Comparison of ENCODE assay signal across 10 mouse cellular contexts in genomic region chr17:53588097-53588855, GRCm38 (mm10). TPM values are rescaled to one million over a fixed set of nuclear protein-coding genes. Genes with fewer than 3 reads are reported as not detected.
A peak's percentile ranks its signal among the peaks of the same experiment; 100 is the strongest.
DNase-seq lines count a peak whose midpoint lies in the region; ATAC-seq and TF ChIP-seq lines count a peak whose summit lies in the region.
"Had no signal": no experiment of that assay in that cellular context is flagged by ENCODE, and none has a peak within 500 bp of the region (broad histone marks: within the 10 kb centered on the region; RNA-seq: fewer than 3 reads in every experiment).

No protein-coding gene starts in this region.

- H3K27me3 ChIP-seq in forebrain, embryonic 12.5 days = no peaks in the 10 kb centered on the region
- H3K27me3 ChIP-seq in forebrain, embryonic 11.5 days (ENCODE audit: control insufficient read depth, insufficient read depth, low read length) = no peaks in the 10 kb centered on the region
- no peaks in the 10 kb centered on the region for H3K27me3 ChIP-seq in kidney, adult 2 months (replicated peaks; ENCODE audit: control insufficient read depth, insufficient read depth, low read length)
- no peaks in the 10 kb centered on the region for H3K27me3 ChIP-seq in ES-Bruce4 (ENCODE audit: control insufficient read depth, insufficient read depth, low read length, poor library complexity, severe bottlenecking)
- H3K27me3 ChIP-seq in liver, embryonic 15.5 days = no peaks in the 10 kb centered on the region
- no peaks in the 10 kb centered on the region for H3K27me3 ChIP-seq in midbrain, embryonic 10.5 days (ENCODE audit: low read depth, poor library complexity, severe bottlenecking)

- H3K36me3 ChIP-seq in forebrain, embryonic 12.5 days (replicated peaks) = no peaks in the 10 kb centered on the region
- H3K36me3 ChIP-seq in forebrain, embryonic 11.5 days (ENCODE audit: control insufficient read depth, insufficient read depth, low read length) = no peaks in the 10 kb centered on the region
- H3K36me3 ChIP-seq in kidney, adult 2 months (ENCODE audit: control insufficient read depth, insufficient read depth, low read length) = no peaks in the 10 kb centered on the region
- no peaks in the 10 kb centered on the region for H3K36me3 ChIP-seq in ES-Bruce4 (ENCODE audit: control insufficient read depth, insufficient read depth, low read length, poor library complexity, severe bottlenecking)
- H3K36me3 ChIP-seq in liver, embryonic 15.5 days (replicated peaks) = 0 out of 2 replicates have a peak, but pooled peaks cover 7% of the 10 kb centered on the region
- H3K36me3 ChIP-seq in midbrain, embryonic 10.5 days = no peaks in the 10 kb centered on the region

- no peak for TF ChIP-seq POLR2A in kidney, adult 2 months (IDR thresholded peaks at IDR 0.05; ENCODE audit: low read depth, low read length)
- no peak for TF ChIP-seq POLR2A in ES-Bruce4 (IDR thresholded peaks at IDR 0.05; ENCODE audit: insufficient read depth, low read length)

- TF ChIP-seq EP300 in ES-Bruce4 (IDR thresholded peaks at IDR 0.05; ENCODE audit: insufficient read depth, low read depth, low read length) = no peak

- no peak for DNase-seq in forebrain, embryonic 11.5 days (ENCODE audit: low spot score)
- DNase-seq in kidney, adult 2 months = no peak
- DNase-seq in kidney, adult 11 months = no peak
- DNase-seq in frontal cortex, postnatal 10 days (ENCODE audit: low spot score in 2 of 2) = no peak
- DNase-seq in midbrain, embryonic 10.5 days (ENCODE audit: low spot score) = no peak
- DNase-seq: gastrocnemius, postnatal 36 days; kidney, postnatal 36 days had no signal

- H3K9me3 ChIP-seq in forebrain, embryonic 12.5 days = no peaks in the 10 kb centered on the region
- H3K9me3 ChIP-seq in forebrain, embryonic 11.5 days (ENCODE audit: control insufficient read depth, low read length) = no peaks in the 10 kb centered on the region
- H3K9me3 ChIP-seq in ES-Bruce4 (replicated peaks; ENCODE audit: control insufficient read depth, insufficient read depth, low read length, poor library complexity, severe bottlenecking) = no peaks in the 10 kb centered on the region
- no peaks in the 10 kb centered on the region for H3K9me3 ChIP-seq in liver, embryonic 15.5 days (replicated peaks)
- no peaks in the 10 kb centered on the region for H3K9me3 ChIP-seq in midbrain, embryonic 10.5 days (replicated peaks)

- no peak for ATAC-seq in forebrain, embryonic 12.5 days (ENCODE audit: low FRiP score)
- ATAC-seq in forebrain, embryonic 11.5 days (replicated peaks; ENCODE audit: low FRiP score) = no peak
- ATAC-seq in liver, embryonic 15.5 days (ENCODE audit: insufficient read depth) = no peak

- no peak for TF ChIP-seq CTCF in kidney, adult 2 months (conservative IDR thresholded peaks at IDR 0.05; ENCODE audit: insufficient read depth, insufficient read length, low read depth, low read length)
- TF ChIP-seq CTCF in ES-Bruce4 (IDR thresholded peaks at IDR 0.05; ENCODE audit: low read depth, low read length) = no peak

- H3K4me2 ChIP-seq in forebrain, embryonic 12.5 days = no peak overlapping the region
- no peak overlapping the region for H3K4me2 ChIP-seq in forebrain, embryonic 11.5 days (ENCODE audit: low read depth, low read length, severe bottlenecking)
- 0 out of 2 replicates have a peak overlapping the region, but pooled peaks have one; percentile 42 for H3K4me2 ChIP-seq in liver, embryonic 15.5 days

- peaks cover 12% of the 10 kb centered on the region for H3K4me1 ChIP-seq in forebrain, embryonic 12.5 days
- no peaks in the 10 kb centered on the region for H3K4me1 ChIP-seq in forebrain, embryonic 11.5 days (replicated peaks; ENCODE audit: control insufficient read depth, insufficient read depth, low read length)
- H3K4me1 ChIP-seq in kidney, adult 2 months (ENCODE audit: control insufficient read depth, insufficient read depth, low read length) = peaks cover 12% of the 10 kb centered on the region
- peaks cover 2% of the 10 kb centered on the region for H3K4me1 ChIP-seq in ES-Bruce4 (ENCODE audit: control insufficient read depth, insufficient read depth, low read length)
- peaks cover 27% of the 10 kb centered on the region for H3K4me1 ChIP-seq in liver, embryonic 15.5 days (replicated peaks)
- H3K4me1 ChIP-seq in midbrain, embryonic 10.5 days = peaks cover 6% of the 10 kb centered on the region; the same call in 1 of the 2 replicates

- 0 out of 2 replicates have a peak overlapping the region, but pooled peaks have one; percentile 61 for H3K27ac ChIP-seq in forebrain, embryonic 12.5 days
- H3K27ac ChIP-seq in forebrain, embryonic 11.5 days (ENCODE audit: low read depth, low read length) = no peak overlapping the region
- H3K27ac ChIP-seq in kidney, adult 2 months (ENCODE audit: insufficient read depth, low read depth, low read length) = peak overlapping the region; percentile 57; the same call in 1 of the 2 replicates
- peak overlapping the region; percentile 63 for H3K27ac ChIP-seq in ES-Bruce4 (ENCODE audit: insufficient read depth, low read length)
- peak overlapping the region; percentile 73 for H3K27ac ChIP-seq in liver, embryonic 15.5 days (replicated peaks)
- no peak overlapping the region for H3K27ac ChIP-seq in midbrain, embryonic 10.5 days (replicated peaks)

- 88% methylated on average over 9 of the region's 9 CpGs for WGBS in forebrain, embryonic 12.5 days
- WGBS in forebrain, embryonic 11.5 days = 88% methylated on average over 9 of the region's 9 CpGs
- WGBS in kidney, adult 2 months = 75% methylated on average over 9 of the region's 9 CpGs
- 58% methylated on average over 9 of the region's 9 CpGs for WGBS in liver, embryonic 15.5 days (ENCODE audit: insufficient replicate concordance)
- WGBS in midbrain, embryonic 10.5 days = 85% methylated on average over 9 of the region's 9 CpGs

- H3K4me3 ChIP-seq in forebrain, embryonic 12.5 days (replicated peaks) = no peak overlapping the region
- no peak overlapping the region for H3K4me3 ChIP-seq in forebrain, embryonic 11.5 days (ENCODE audit: low read depth, low read length)
- no peak overlapping the region for H3K4me3 ChIP-seq in kidney, adult 2 months (ENCODE audit: insufficient read depth, low read depth, low read length)
- no peak overlapping the region for H3K4me3 ChIP-seq in ES-Bruce4 (ENCODE audit: low read depth, low read length)
- H3K4me3 ChIP-seq in liver, embryonic 15.5 days (replicated peaks) = no peak overlapping the region
- H3K4me3 ChIP-seq in midbrain, embryonic 10.5 days = no peak overlapping the region

- no peak overlapping the region for H3K9ac ChIP-seq in forebrain, embryonic 12.5 days
- no peak overlapping the region for H3K9ac ChIP-seq in forebrain, embryonic 11.5 days (ENCODE audit: low read length)
- H3K9ac ChIP-seq in ES-Bruce4 (ENCODE audit: low read depth, poor library complexity, severe bottlenecking) = no peak overlapping the region
- H3K9ac ChIP-seq in liver, embryonic 15.5 days = no peak overlapping the region

RNA-seq across cellular contexts. Expression of gene Kat2b, which starts 21.6 kb away (rescaled TPM):
- 7.4 and 8.1 TPM in 2 replicates for polyA plus RNA-seq in forebrain, embryonic 12.5 days (2016; fragmentation: Nextera tagmentation; extraction: Ambion mirVana)
- polyA plus RNA-seq in forebrain, embryonic 11.5 days (2014; fragmentation: Nextera tagmentation; extraction: Ambion mirVana) = 5.9 and 6.1 TPM in 2 replicates
- polyA plus RNA-seq in kidney, adult 2 months (2012; rRNA removed) = 9.9 and 15.5 TPM in 2 replicates
- 15.9 and 25.9 TPM in 2 replicates for polyA plus RNA-seq in ES-Bruce4 (2011; ENCODE audit: insufficient read depth, insufficient read length, low read depth, missing spikeins)
- polyA plus RNA-seq in liver, embryonic 15.5 days (2015; fragmentation: Nextera tagmentation; extraction: Ambion mirVana) = 4.2 and 5.5 TPM in 2 replicates
- 2.6 and 3.1 TPM in 2 replicates for polyA plus RNA-seq in midbrain, embryonic 10.5 days (2016; fragmentation: Nextera tagmentation; extraction: Ambion mirVana)

RNA-seq across cellular contexts. Expression of gene Pp2d1, which starts 49.0 kb away (rescaled TPM):
- polyA plus RNA-seq in forebrain, embryonic 12.5 days (2016; fragmentation: Nextera tagmentation; extraction: Ambion mirVana) = 0.29 and 0.45 TPM in 2 replicates
- polyA plus RNA-seq in forebrain, embryonic 11.5 days (2014; fragmentation: Nextera tagmentation; extraction: Ambion mirVana) = 0.47 and 0.49 TPM in 2 replicates
- not detected in 2 replicates for polyA plus RNA-seq in kidney, adult 2 months (2012; rRNA removed)
- 0.44 TPM in 1 of 2 replicates, not detected in the other for polyA plus RNA-seq in ES-Bruce4 (2011; ENCODE audit: insufficient read depth, insufficient read length, low read depth, missing spikeins)
- polyA plus RNA-seq in liver, embryonic 15.5 days (2015; fragmentation: Nextera tagmentation; extraction: Ambion mirVana) = 0.05 and 0.13 TPM in 2 replicates
- polyA plus RNA-seq in midbrain, embryonic 10.5 days (2016; fragmentation: Nextera tagmentation; extraction: Ambion mirVana) = 0.15 and 0.29 TPM in 2 replicates

Comparison
In these comparisons a context has a peak if more than half of its experiments do, and no peak if none do; other contexts are left out.
1. H3K27ac ChIP-seq: peak in forebrain, embryonic 12.5 days (single experiment), kidney, adult 2 months (single experiment), ES-Bruce4 (single experiment) and liver, embryonic 15.5 days (single experiment); none in forebrain, embryonic 11.5 days (single experiment) and midbrain, embryonic 10.5 days (single experiment).